Comparison of ENCODE assay signal across 9 mouse cellular contexts in genomic region chr7:6659605-6660004, GRCm38 (mm10). TPM values are rescaled to one million over a fixed set of nuclear protein-coding genes. Genes with fewer than 3 reads are reported as not detected.
DNase-seq lines count a peak whose midpoint lies in the region; ATAC-seq and TF ChIP-seq lines count a peak whose summit lies in the region.
"Had no signal": no experiment of that assay in that cellular context is flagged by ENCODE, and none has a peak within 500 bp of the region (broad histone marks: within the 10 kb centered on the region; RNA-seq: fewer than 3 reads in every experiment).

No protein-coding gene starts in this region.

- no peak overlapping the region for H3K27ac ChIP-seq in forebrain, embryonic 11.5 days (ENCODE audit: low read depth, low read length)
- no peak overlapping the region for H3K27ac ChIP-seq in forebrain, embryonic 10.5 days
- no peak overlapping the region for H3K27ac ChIP-seq in lung, embryonic 14.5 days (ENCODE audit: low read depth)
- H3K27ac ChIP-seq in cortical plate, adult 2 months (ENCODE audit: insufficient read depth, low read length): no peak overlapping the region
- H3K27ac ChIP-seq: limb, embryonic 13.5 days had no signal

- H3K4me3 ChIP-seq in forebrain, embryonic 11.5 days (ENCODE audit: low read depth, low read length): no peak overlapping the region
- no peak overlapping the region for H3K4me3 ChIP-seq in forebrain, embryonic 10.5 days
- H3K4me3 ChIP-seq in lung, embryonic 14.5 days (ENCODE audit: low read depth, low read length): no peak overlapping the region
- no peak overlapping the region for H3K4me3 ChIP-seq in lung, adult 2 months (replicated peaks; ENCODE audit: extremely low read depth, low read depth, low read length)
- H3K4me3 ChIP-seq in cortical plate, adult 2 months (ENCODE audit: insufficient read depth, low read length): no peak overlapping the region
- H3K4me3 ChIP-seq: limb, embryonic 13.5 days had no signal

- peak; percentile 61 for ATAC-seq in forebrain, embryonic 11.5 days (replicated peaks; ENCODE audit: low FRiP score)
- ATAC-seq in lung, embryonic 14.5 days (ENCODE audit: insufficient read depth): peak; percentile 52; the same call in 1 of the 2 replicates
- no peak for ATAC-seq in erythroblast, adult 5-6 weeks (replicated peaks; ENCODE audit: low FRiP score, poor library complexity, severe bottlenecking)

- 23% methylated on average over 2 of the region's 2 CpGs for WGBS in forebrain, embryonic 11.5 days
- 28% methylated on average over 2 of the region's 2 CpGs for WGBS in forebrain, embryonic 10.5 days
- WGBS in lung, embryonic 14.5 days: 14% methylated on average over 2 of the region's 2 CpGs
- WGBS in lung, adult 2 months: 21% methylated on average over 2 of the region's 2 CpGs

- H3K27me3 ChIP-seq in forebrain, embryonic 11.5 days (ENCODE audit: control insufficient read depth, insufficient read depth, low read length): no peaks in the 10 kb centered on the region
- no peaks in the 10 kb centered on the region for H3K27me3 ChIP-seq in forebrain, embryonic 10.5 days (ENCODE audit: poor library complexity, severe bottlenecking)
- no peaks in the 10 kb centered on the region for H3K27me3 ChIP-seq in lung, embryonic 14.5 days (ENCODE audit: insufficient read depth, low read length)
- H3K27me3 ChIP-seq: limb, embryonic 13.5 days had no signal

- DNase-seq in forebrain, embryonic 11.5 days (ENCODE audit: low spot score): peak; percentile 41
- no peak for DNase-seq in forebrain, embryonic 10.5 days (ENCODE audit: extremely low spot score, low spot score)
- peak; percentile 83 for DNase-seq in lung, embryonic 14.5 days
- DNase-seq in lung, adult 2 months: no peak
- DNase-seq in kidney, postnatal 14 days: peak; percentile 47
- peak; percentile 23 for DNase-seq in right cerebral cortex, postnatal 4 days

- no peaks in the 10 kb centered on the region for H3K4me1 ChIP-seq in forebrain, embryonic 11.5 days (replicated peaks; ENCODE audit: control insufficient read depth, insufficient read depth, low read length)
- H3K4me1 ChIP-seq in forebrain, embryonic 10.5 days: no peaks in the 10 kb centered on the region
- no peaks in the 10 kb centered on the region for H3K4me1 ChIP-seq in lung, embryonic 14.5 days (ENCODE audit: insufficient read depth)
- H3K4me1 ChIP-seq in lung, adult 2 months (ENCODE audit: control insufficient read depth, insufficient read depth, low read length): no peaks in the 10 kb centered on the region
- H3K4me1 ChIP-seq in cortical plate, adult 2 months (ENCODE audit: control insufficient read depth, insufficient read depth, low read length): no peaks in the 10 kb centered on the region
- H3K4me1 ChIP-seq: limb, embryonic 13.5 days had no signal

- H3K9ac ChIP-seq in forebrain, embryonic 11.5 days (ENCODE audit: low read length): no peak overlapping the region
- H3K9ac ChIP-seq in lung, embryonic 14.5 days: no peak overlapping the region
- H3K9ac ChIP-seq: limb, embryonic 13.5 days had no signal

- TF ChIP-seq POLR2A in lung, adult 2 months (IDR thresholded peaks at IDR 0.05; ENCODE audit: borderline replicate concordance, extremely low read depth, low read depth, low read length): no peak
- TF ChIP-seq POLR2A in cortical plate, adult 2 months (IDR thresholded peaks at IDR 0.05; ENCODE audit: extremely low read depth, insufficient read depth, low read length): no peak

- no peak overlapping the region for H3K4me2 ChIP-seq in forebrain, embryonic 11.5 days (ENCODE audit: low read depth, low read length, severe bottlenecking)
- no peak overlapping the region for H3K4me2 ChIP-seq in lung, embryonic 14.5 days
- H3K4me2 ChIP-seq: limb, embryonic 13.5 days had no signal

- no peaks in the 10 kb centered on the region for H3K36me3 ChIP-seq in forebrain, embryonic 11.5 days (ENCODE audit: control insufficient read depth, insufficient read depth, low read length)
- H3K36me3 ChIP-seq in forebrain, embryonic 10.5 days (replicated peaks): no peaks in the 10 kb centered on the region
- no peaks in the 10 kb centered on the region for H3K36me3 ChIP-seq in lung, embryonic 14.5 days (ENCODE audit: insufficient read depth)
- H3K36me3 ChIP-seq: limb, embryonic 13.5 days had no signal

- TF ChIP-seq CTCF in lung, embryonic 14.5 days (IDR thresholded peaks at IDR 0.05; ENCODE audit: low read depth): peak; percentile 75
- TF ChIP-seq CTCF in lung, adult 2 months (IDR thresholded peaks at IDR 0.05; ENCODE audit: insufficient read depth, low read length): no peak
- 0 out of 2 replicates have a peak, but pooled peaks have one; percentile 13 for TF ChIP-seq CTCF in cortical plate, adult 2 months (IDR thresholded peaks at IDR 0.05; ENCODE audit: extremely low read depth, insufficient read depth, low read length)

- no peaks in the 10 kb centered on the region for H3K9me3 ChIP-seq in forebrain, embryonic 11.5 days (ENCODE audit: control insufficient read depth, low read length)
- H3K9me3 ChIP-seq in forebrain, embryonic 10.5 days: peaks cover 6% of the 10 kb centered on the region; the same call in 1 of the 2 replicates
- no peaks in the 10 kb centered on the region for H3K9me3 ChIP-seq in lung, embryonic 14.5 days (ENCODE audit: low read depth, low read length)
- H3K9me3 ChIP-seq: limb, embryonic 13.5 days had no signal

RNA-seq across cellular contexts. Expression of gene Zim1, which starts 36.6 kb away (rescaled TPM):
- 1.2 TPM in 2 replicates for polyA plus RNA-seq in forebrain, embryonic 11.5 days (2014; fragmentation: Nextera tagmentation; extraction: Ambion mirVana)
- 0.12 and 0.39 TPM in 2 replicates for polyA plus RNA-seq in forebrain, embryonic 10.5 days (2016; fragmentation: Nextera tagmentation; extraction: Ambion mirVana)
- 3.2 and 3.6 TPM in 2 replicates for polyA plus RNA-seq in lung, embryonic 14.5 days (2014; fragmentation: Nextera tagmentation; extraction: Ambion mirVana)
- 0.17 and 0.66 TPM in 2 replicates for polyA plus RNA-seq in lung, adult 2 months (2012; rRNA removed)
- polyA plus RNA-seq in cortical plate, adult 2 months (2012; rRNA removed): 1.8 and 2.0 TPM in 2 replicates
- total RNA-seq in erythroblast, adult 5-6 weeks (2015; ENCODE audit: low replicate concordance): not detected in 2 replicates
- total RNA-seq in erythroblast, adult 5-6 weeks (2017; ENCODE audit: low replicate concordance): not detected in 2 replicates

Comparison
In these comparisons a context has a peak if more than half of its experiments do, and no peak if none do; other contexts are left out.
1. DNase-seq: peak in forebrain, embryonic 11.5 days (single experiment), lung, embryonic 14.5 days (single experiment), kidney, postnatal 14 days (single experiment) and right cerebral cortex, postnatal 4 days (single experiment); none in forebrain, embryonic 10.5 days (single experiment) and lung, adult 2 months (single experiment).